Mouse (Mus musculus): Measurements from ENCODE around the gene Stat6.
"Not testable (repeated sequence)": the region's sequence is repeated elsewhere in the genome, so short reads cannot be mapped to it uniquely, and the experiment has no call there.

The Stat6 gene

DNA sequence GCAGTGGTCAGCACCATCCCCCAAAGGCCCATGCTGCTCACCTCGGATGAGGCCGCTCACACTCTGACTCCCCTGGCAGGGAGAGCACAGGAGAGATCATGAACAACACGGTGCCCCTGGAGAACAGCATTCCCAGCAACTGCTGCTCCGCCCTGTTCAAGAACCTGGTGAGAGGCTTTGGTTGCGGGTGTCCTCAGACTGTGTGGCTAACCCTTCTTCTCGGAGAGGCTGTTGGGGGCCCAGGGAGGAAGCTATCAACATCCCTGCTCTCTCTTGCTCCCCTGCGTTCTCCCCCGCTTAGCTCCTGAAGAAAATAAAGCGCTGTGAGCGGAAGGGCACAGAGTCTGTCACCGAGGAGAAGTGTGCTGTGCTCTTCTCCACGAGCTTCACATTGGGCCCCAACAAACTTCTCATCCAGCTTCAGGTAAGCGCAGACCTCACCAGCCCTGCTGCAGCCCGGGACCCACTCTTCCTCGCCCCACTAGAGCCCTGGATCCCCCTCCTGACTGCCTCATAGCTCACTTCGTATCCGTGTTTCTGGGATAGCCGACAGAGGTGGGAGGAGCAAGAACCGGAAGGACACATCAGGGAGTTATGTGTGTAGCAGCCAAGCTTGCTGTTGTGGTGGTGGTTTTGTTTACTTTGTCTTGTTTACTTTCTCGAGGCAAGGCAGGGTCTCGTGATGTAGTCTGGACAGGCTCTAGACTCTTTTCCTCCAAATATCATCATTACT, 10.3 kb downstream of the Stat6 start:
- no peak for DNase-seq (ENCODE audit: low read depth, low spot score)

DNA sequence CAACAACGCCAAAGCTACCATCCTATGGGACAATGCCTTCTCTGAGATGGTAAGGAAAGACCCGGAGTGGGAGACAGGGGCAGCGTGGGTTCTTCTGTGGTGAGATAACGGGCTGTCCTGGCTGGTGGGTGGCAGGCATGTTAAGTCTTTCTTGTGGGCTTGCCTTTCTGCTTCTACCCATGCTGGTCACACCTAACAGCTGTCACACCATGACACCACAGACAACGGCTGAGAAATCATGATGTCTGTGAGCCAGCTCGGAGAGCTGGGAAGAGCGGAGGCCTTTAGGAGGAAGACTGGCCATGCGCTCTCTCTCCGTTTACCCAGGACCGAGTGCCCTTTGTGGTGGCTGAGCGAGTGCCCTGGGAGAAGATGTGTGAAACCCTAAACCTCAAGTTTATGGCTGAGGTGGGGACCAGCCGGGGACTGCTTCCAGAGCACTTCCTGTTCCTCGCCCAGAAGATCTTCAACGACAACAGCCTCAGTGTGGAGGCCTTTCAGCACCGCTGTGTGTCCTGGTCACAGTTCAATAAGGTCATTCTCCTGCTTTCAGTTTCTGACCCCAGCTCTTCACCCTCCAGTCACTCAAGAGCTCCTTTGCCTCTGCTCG, 12.3 kb downstream of the Stat6 start:
- DNase-seq (ENCODE audit: low read depth, low spot score), result no peak

DNA sequence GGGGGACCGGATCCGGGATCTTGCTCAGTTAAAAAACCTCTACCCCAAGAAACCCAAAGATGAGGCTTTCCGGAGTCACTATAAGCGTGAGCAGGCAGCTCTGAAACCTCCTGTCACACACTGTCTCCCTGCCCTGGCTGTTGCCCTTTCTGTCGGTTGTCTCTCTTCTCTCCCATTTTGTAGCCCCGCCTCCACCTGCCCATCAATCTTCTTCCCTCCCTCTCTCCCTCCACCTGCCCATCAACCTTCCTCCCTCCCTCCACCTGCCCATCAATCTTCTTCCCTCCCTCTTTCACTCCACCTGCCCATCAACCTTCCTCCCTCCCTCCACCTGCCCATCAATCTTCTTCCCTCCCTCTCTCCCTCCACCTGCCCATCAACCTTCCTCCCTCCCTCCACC, 14.8 kb downstream of the Stat6 start:
- DNase-seq (ENCODE audit: low read depth, low spot score), result not testable (repeated sequence)

DNA sequence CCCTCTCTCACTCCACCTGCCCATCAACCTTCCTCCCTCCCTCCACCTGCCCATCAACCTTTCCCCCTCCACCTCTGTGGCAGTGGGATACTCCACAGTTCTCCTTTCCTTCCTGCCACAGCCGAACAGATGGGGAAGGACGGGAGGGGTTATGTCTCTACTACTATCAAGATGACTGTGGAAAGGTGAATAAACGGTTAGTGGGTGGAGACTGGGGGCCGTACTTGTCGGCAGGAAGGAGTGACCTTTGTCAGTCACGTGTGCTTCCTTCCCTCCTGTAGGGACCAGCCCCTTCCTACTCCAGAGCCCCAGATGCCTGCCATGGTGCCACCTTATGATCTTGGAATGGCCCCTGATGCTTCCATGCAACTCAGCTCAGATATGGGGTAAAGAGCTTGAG, 15.3 kb downstream of the Stat6 start:
- DNase-seq (ENCODE audit: low read depth, low spot score), result no peak

DNA sequence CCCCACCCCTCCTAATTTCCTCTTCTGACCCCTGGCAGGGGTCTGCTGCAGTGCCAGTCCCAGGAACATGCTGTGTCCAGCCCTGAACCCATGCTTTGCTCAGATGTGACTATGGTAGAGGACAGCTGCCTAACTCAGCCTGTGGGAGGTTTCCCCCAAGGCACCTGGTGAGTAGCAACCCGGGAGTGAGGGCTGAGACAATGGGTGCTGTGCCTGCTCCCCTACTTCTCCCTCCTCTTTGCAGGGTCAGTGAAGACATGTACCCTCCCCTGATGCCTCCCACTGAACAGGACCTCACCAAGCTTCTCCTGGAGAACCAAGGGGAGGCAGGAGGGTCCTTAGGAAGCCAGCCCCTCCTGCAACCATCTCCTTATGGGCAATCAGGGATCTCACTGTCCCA, 16.8 kb downstream of the Stat6 start:
- no peak for DNase-seq (ENCODE audit: low read depth, low spot score)

DNA sequence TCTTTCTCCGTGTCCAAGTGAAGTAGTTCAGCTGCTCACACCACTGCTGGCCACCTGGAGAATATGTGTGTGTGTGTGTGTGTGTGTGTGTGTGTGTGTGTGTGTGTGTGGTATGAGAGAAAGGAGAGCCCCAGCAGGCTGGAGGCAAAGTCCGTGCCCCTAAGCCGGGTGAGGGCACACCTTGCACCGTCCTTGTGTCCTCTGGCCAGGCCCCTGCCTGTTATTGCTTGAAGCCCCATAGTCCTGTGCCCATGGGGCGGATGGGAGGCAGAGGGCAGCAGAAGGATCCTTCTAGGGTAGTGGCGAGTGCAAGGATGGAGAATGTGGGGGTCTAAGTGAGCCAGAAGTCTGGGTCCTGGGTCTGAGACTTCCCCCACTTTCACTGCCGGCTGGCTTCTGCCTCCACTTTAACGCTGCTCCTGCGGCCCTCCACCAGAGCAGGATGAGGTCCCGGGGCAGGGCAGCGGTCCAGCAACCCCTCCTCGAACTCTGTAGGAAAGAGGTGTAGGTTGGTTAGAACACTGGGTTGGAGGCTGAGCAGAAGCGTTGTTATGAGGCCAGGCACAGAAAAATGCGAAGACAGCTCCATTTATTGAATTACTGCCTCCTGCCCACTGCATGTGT, 18.6 kb downstream of the Stat6 start:
- no peak for DNase-seq (ENCODE audit: low read depth, low spot score)

DNA sequence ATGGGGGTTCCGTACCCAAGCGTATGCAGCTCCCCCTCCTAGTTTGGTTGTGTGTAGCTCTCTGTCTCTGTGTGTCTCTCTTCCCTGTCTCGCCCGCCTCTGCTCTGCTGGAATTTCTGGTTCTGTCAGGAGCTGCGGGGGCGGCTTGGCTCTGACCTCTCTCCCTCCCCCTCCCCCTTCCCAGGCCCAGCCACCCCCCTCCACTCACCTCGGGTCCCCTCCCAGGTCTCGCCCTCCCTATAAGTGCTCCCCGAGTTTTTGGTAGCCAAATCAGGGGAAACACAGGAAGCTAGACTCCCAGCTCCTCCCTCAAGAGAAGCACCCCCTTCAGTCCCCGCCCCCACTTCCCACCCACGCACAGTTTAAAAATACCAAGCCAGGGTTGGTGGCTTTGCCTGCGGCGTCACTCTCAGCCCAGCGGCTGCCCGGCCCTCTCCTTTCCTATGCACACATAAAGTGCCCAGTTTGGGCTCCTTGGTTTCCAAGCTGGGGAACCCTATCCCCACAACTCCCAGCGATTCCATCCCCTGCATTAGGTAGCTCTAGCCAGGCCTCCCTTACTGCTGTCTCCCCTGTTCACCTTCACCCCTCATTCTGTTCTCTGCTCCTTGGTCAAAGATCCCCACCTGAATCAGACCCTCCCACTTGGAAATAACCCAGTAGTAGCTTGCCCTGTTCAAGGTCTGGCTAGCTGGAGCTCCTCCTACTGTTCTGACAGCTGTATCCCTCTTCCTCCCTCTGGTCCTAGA, 19.3 kb downstream of the Stat6 start:
- peak; percentile 43 for DNase-seq (ENCODE audit: low read depth, low spot score)

DNA sequence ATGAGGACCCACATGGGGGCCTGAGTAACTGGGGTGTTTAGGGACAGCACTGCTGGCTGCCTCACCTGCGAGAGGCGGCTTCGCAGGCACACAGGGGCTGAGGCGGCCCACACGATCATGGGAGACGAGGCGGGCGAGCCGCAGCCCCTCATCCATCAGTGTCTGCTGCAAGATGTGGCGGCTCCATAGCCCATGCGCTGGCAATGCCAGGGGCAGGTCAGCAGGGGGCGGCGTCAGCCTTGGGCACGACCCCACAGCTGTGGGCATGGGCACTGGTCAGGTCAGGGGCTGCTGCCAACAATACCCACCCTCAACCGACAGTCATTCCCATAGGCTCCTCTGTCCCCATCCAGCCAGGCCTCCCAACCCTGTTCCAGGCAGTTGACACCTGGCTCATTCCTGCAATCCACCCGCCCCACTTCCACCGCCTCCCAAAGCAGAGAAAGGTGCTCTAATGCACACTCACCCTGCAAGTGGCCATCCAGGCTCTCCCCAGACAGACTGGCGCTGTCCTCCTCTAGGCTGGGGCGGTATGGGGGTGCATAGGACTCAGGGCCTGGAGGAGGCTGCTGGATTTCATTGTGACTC, 20.0 kb downstream of the Stat6 start:
- no peak for DNase-seq (ENCODE audit: low read depth, low spot score)

DNA sequence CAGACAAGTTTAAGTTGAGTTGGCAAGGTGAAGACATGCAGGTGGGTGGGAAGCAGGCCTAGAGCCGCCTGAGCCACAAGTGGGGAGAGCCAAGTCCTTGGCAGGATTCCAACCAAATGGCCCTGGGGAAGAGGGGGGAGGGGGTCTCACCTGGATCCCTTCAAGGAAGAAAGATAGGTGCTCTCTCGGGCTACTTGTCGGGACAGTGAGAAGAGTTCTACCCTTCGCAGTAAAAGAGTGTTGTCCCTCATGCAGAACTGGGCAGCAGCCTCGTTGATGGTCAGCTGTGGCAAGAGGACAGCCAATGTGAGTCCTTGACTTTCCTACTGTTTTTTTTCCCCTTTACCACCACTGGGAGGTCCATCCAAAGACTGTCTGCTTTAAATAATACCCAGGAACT, 20.8 kb downstream of the Stat6 start:
- no peak for DNase-seq (ENCODE audit: low read depth, low spot score)

DNA sequence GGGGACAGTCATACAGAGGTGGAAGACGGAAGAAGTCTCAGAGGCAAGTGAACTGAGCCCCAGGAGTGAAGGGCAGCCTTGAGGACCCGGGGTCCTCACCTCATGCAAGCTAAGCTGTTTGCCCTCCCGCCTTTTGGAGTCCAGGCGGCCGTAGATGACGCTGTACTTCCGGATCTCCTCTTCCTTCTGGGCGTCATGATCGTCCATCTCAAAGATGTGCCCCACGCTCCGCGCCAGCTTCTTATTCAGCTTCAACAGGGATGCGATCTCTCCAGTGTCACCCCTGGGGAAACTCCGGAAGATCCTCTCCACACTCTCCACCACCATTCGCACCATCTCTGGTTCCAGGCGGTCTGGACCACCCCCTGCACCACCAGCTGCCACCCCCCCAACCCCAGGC, 21.4 kb downstream of the Stat6 start:
- DNase-seq (ENCODE audit: low read depth, low spot score), result no peak

DNA sequence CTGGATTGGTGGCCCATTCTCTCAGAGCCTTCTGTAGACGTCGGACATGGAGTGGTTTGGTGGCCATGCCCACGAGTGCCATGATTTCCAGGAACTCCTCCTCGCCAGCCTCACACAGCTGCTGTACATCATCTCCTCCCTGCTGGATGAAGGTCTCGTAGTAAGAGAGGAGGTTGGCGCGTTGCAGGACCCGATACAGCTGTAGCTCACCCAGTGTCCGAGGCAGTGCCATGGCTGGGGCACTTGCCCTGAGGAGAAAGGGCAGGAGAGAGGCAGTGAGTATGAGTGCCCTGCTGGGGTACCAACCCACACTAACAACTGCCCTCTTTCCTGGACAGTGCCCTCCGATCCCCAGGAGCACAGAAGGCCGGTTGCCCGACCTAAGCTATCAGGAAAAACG, 22.1 kb downstream of the Stat6 start:
- no peak for DNase-seq (ENCODE audit: low read depth, low spot score)

DNA sequence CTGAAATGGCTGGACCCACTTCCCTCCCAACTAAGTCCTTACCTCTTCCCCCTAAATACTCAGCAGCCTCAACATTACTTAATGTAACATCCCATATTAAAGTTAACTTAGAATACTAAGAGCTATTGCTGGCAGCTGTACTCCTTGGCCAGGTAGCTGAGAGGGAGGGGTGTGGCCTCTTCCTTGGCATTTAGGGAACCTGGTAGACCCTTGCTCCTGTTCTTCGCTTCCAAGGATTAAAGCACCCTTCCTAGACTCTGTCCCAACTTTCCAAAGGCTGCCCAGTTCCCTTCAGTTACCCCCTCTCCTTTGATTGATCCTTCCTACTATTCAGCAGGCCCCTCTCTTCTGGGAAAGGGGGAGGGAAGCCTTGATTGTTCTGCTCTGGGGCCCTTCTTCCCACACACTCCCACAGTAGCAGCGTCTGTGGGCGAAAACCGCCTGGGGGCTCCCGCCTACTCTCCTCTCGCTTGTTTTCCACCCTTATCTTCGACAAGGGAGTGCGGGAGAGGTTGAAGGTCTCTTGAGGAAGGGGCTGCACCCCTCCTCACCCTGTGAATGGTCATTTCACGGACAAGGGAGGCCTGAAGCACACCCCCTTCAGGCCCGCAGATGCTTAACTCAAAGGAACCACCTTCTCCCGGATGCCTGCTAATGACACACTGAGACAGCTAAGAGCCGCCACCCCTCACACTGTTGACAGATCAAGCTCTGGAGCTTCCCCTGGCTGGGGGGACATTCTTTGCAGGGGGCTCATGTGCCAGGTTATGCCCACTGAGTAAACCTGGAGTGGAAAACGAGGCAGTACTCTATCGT, 22.8 kb downstream of the Stat6 start:
- DNase-seq (ENCODE audit: low read depth, low spot score), result no peak

DNA sequence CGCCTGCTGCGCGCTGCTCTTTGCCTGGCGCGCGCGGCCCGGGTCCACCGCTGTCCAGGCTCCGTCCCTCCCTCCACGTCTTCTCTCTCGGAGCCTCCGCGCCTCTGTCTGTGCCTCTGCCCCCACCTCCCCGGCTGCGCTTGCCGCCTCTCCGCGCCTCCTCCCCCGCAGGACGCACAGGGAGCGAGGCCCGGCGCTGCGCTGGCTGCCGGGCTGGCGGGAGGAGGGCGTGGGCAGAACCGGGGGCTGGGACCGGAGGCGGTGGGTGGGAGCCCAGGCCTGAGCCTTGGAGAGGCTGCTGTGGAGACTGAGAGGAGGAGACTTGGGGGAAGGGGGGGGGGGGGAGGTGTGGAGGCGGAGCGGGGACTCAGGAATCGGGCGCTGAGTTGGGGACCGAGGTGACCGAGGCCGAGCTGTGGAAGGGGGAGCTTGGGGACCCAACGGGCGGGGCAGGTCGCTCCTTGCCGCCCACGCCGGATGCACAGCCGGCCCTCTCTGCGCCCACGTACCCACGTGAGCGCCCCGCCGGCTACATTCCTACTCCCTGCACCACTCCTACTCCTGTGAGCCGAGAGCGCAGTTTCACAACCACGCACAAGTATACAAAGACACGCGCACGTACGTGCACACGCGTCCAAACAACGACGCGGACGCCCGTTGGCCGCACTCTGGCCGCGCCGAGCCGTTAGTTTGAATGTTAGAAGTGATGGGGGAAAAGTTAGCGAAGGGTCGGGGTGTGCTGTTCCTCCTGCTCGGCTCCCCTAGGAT, 23.9 kb downstream of the Stat6 start, which contains the start of gene Nemp1:
Nemp1 (plus strand) TSS at position 401 of the 768 bp plus-strand sequence.
- peak; percentile 83 for DNase-seq (ENCODE audit: low read depth, low spot score)

DNA sequence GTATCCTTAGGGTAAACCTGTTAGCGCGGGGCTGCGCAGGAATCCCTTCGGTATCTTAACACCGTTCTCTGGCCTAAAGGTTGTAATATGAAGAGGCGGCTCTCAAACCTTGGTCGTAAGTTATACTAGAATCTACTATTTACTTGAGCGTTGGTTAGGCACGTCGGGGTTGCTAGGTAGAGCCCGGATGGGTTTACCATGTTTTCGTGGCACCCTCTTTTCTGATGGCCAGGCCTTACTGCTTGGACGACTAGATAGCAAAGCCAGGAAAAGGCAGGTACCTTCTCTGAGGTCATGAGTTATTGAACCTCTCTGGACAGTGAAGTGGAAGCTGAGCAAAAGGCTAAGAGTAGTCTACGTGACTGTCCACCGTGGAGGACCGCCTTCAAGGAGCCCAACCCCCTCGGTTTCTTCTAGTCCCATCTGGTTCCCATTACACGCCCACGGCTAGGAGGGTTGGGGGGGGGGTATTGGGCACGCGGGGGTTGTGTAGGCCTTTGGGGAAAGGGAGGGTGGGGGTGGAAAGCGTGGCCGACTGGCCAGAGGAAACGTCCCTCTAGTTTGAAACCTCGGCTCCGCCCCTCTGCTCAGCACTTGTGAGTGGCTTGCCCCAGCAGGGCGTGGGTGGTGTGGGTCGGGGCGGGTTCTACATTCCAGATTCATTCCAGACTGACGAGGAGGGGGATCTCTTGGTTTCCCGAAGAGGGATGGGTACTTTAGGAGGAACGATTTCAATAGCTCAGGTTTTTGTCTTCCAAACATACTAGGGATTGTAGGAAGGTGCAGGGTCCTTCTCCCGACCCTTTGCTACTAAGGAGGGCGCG, 24.7 kb downstream of the Stat6 start:
- peak; percentile 96 for DNase-seq (ENCODE audit: low read depth, low spot score)

DNA sequence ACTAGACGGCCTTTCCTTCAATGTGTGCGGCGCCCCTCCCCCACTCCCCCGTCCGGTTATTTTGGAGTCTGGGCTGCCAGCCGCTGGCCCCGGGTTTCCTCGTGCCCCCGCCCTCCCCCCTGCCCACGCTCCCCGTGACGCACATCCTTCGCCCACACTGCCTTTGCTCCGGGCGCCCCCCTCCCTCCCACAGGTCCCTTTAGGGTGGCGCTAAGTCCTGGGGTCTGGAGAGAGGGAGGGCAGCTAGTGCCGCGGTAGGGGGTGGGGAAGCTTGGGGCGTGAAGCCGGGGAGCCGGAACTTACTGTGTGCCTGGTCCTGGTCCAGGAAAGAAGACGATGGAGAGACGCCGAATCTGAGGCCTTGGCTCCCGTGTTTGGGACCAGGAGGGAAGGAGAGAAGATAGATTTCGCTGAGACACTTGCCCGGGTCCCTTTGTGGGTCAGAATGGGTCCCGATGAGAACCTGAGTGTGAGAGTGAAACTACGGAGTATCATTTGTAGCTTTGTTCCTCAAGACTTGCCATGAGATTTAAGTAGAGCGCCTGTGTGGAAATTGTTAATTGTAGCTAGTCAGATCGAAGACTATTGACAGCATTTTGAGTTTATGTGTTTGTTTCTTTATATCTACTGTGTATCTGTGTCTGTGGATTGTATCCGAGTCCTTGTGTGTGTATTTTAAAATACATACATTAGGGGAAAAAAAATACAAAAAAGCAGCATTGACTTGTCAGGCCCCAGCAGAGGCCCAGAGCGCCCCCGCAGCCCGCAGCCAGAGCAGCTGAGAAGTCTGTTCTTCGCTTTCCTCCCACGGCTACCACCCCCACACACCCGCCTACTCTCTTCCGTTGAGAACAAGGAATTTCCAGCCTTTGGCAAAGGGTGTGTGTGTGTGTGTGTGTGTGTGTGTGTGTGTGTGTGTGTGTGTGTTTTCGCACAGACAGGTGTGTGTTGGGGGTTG, 25.6 kb downstream of the Stat6 start, which contains the start of gene Nab2:
Nab2 (minus strand) TSS at position 476 of the 958 bp plus-strand sequence.
- DNase-seq (ENCODE audit: low read depth, low spot score), result peak; percentile 62

DNA sequence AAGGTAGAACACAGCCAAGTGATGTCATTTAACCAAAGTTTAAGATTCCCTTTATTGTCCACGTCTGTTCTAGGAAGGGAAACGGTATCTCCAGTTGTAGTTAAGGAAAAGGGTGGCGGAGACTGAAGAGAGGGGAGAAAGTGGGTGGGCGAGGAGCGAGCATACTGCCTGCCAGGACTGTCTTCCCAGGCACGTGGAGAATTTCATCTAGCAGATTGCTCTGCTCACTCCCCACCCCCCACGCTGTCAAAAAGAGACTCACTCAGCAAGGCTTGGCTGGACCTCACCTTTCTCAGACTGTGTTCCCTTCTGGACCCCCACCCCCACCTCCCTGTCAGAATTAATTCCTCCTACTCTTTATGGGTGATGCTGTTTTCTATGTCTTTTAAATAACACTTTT, 26.4 kb downstream of the Stat6 start:
- no peak for DNase-seq (ENCODE audit: low read depth, low spot score)

DNA sequence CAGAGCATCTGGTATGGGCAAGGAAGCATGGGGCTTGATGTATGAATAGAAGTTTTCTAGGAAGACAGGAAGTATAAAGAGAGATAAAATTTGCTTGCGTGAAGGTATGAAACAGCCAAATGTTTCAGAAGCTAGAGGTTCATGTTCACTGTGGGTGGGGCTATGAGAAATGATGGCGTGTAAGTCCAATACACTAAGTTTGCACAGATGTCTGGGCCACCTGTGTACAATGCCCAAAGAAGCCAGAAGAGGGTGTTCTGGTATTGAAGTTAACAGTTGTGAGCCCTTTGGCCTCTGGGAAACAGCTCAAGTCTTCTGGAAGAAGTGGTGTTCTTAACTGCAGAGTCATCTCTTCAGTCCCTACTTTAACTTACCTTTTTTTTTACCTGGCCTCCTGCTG, 27.4 kb downstream of the Stat6 start:
- no peak for DNase-seq (ENCODE audit: low read depth, low spot score)

DNA sequence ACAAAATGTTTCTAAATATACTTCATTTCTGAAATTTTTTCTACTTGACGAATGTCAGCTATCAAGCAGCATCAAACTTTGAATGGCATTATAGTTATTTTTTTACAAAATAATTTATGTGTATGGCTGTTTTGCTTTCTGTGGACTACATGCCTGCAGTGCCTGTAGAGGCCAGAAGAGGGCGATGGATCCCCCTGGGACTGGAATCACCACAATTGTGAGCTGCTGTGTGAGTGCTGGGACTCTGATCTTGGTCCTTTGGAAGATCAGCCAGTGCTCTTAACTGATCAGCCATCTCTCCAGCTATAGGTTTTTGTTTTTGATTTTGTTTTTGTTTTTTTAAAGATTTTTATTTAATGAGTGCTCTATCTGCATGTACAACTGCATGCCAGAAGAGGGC, 28.5 kb downstream of the Stat6 start:
- no peak for DNase-seq (ENCODE audit: low read depth, low spot score)
